Mouse (Mus musculus): ENCODE measurements around the gene Paip2b. TPM values are rescaled to one million over a fixed set of nuclear protein-coding genes. Genes with fewer than 3 reads are reported as not detected.

Paip2b gene
- total and polyA plus RNA-seq, 3 experiments, result 18.4 to 21.0 TPM; not detected in 1

GRCm38 (mm10) chr6:83775638-83776293 lies 55.8 kb downstream of the Paip2b start, which contains the start of gene Tex261 (continued):
- no peak for TF ChIP-seq POLR2AphosphoS5 (IDR thresholded peaks at IDR 0.05; ENCODE audit: borderline replicate concordance, low read depth, low read length)
- peak; percentile 70 for TF ChIP-seq GATA1 (IDR thresholded peaks at IDR 0.05; ENCODE audit: low read depth, low read length)
- peak; percentile 61 for TF ChIP-seq NRF1 (IDR thresholded peaks at IDR 0.05; ENCODE audit: insufficient read depth, low read depth, low read length, poor library complexity, severe bottlenecking)
- peak; percentile 88 for TF ChIP-seq NELFE (IDR thresholded peaks at IDR 0.05; ENCODE audit: low read depth, low read length)
- TF ChIP-seq GABPA (IDR thresholded peaks at IDR 0.05; ENCODE audit: low read depth, low read length), result peak; percentile 60; the same call in 1 of the 2 replicates
- 0 out of 2 replicates have a peak, but pooled peaks have one; percentile 13 for TF ChIP-seq BHLHE40 (IDR thresholded peaks at IDR 0.05; ENCODE audit: borderline replicate concordance, low read depth, low read length)
- peak; percentile 47; the same call in 1 of the 2 replicates for TF ChIP-seq MAX (IDR thresholded peaks at IDR 0.05; ENCODE audit: low read length)
- TF ChIP-seq JUND (IDR thresholded peaks at IDR 0.05; ENCODE audit: low read depth, low read length), result no peak
- peak; percentile 80; the same call in 1 of the 2 replicates for TF ChIP-seq MAZ (IDR thresholded peaks at IDR 0.05; ENCODE audit: low read depth, low read length)
- no peak for TF ChIP-seq ETS1 (IDR thresholded peaks at IDR 0.05; ENCODE audit: low read depth, low read length)
- TF ChIP-seq HCFC1 (IDR thresholded peaks at IDR 0.05; ENCODE audit: low read depth, low read length), result peak; percentile 79
- TF ChIP-seq CHD2 (IDR thresholded peaks at IDR 0.05; ENCODE audit: low read length), result no peak
- TF ChIP-seq ZMIZ1 (IDR thresholded peaks at IDR 0.05; ENCODE audit: low read depth, low read length), result peak; percentile 80

DNA sequence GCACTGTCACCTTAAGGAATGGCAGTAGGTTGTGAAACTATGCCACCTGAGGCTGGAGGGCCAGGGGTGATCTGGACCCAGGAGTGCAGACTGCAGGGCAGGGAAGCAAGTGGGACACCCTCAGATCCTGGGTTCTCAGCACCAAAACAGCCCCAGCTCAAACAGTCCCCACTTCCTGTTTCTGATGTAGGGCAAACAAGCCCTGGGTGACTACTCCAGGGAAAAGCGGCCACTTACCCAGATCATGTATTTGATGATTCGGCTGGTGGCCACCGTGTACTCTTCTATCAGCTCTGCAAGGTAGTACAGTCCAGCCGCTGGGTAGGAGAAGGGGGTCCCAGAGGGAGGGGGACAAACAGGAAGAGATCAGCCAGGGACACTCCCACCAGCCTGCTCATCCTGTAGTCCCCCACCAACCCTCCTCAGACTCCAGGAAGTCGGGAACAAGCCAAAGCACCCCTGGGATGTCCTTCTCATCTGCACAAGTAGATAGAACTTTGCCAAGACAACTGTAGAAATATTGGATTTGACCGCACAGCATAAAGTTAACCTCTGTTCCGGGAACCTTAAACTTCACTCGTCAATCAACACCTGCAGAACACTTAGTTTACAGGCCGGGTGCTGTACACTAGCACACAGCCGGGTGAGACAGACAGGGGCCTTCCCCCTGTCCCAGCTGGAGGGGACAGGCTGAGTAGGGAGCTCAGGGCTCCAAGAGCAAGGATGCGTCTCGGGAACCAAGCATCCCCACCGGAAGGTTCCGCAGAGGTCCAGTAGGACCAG lies 56.6 kb downstream of the Paip2b start:
- Histone ChIP-seq H3K27ac (ENCODE audit: control insufficient read depth, low read depth, low read length) (peak overlapping the region; percentile 56), H3K27me3 (ENCODE audit: control insufficient read depth in 1 of 2, insufficient read depth in 2 of 2, low read length in 2 of 2) (no peaks in the 10 kb centered on the region), H3K9ac (ENCODE audit: control insufficient read depth, low read depth, low read length, poor library complexity, severe bottlenecking) (peak overlapping the region; percentile 98), H3K9me3 (replicated peaks; ENCODE audit: insufficient read depth, low read length) (no peaks in the 10 kb centered on the region), H3K36me3 (ENCODE audit: control insufficient read depth in 1 of 2, insufficient read depth in 2 of 2, low read length in 2 of 2) (peaks cover 2 to 5% of the 10 kb centered on the region in 2 experiments; a peak in 2 of 4 replicates), H3K4me1 (ENCODE audit: control insufficient read depth in 1 of 2, insufficient read depth in 2 of 2, low read length in 2 of 2) (peaks cover 2 to 10% of the 10 kb centered on the region in 2 experiments; a peak in 2 of 4 replicates), H3K4me3 (ENCODE audit: control insufficient read depth in 1 of 2, insufficient read depth in 1 of 2, low read depth in 2 of 2, low read length in 2 of 2) (peak overlapping the region; percentile 88 to 100), H3K79me2 (ENCODE audit: control insufficient read depth, insufficient read depth, low read length, poor library complexity) (peaks cover 20% of the 10 kb centered on the region)
- DNase-seq (ENCODE audit: low read depth, low spot score), result peak; percentile 75
- TF ChIP-seq SIN3A (IDR thresholded peaks at IDR 0.05; ENCODE audit: low read length) (peak; percentile 65), MXI1 (IDR thresholded peaks at IDR 0.05; ENCODE audit: low read depth, low read length) (peak; percentile 36; the same call in 1 of the 2 replicates), MEF2A (IDR thresholded peaks at IDR 0.05; ENCODE audit: extremely low read depth, insufficient replicate concordance, low read depth, low read length, poor library complexity, severe bottlenecking) (no peak), ZC3H11A (IDR thresholded peaks at IDR 0.05; ENCODE audit: low read depth, low read length) (no peak), TBP (IDR thresholded peaks at IDR 0.05; ENCODE audit: low read depth, low read length) (peak; percentile 58; the same call in 1 of the 2 replicates), SMC3 (IDR thresholded peaks at IDR 0.05; ENCODE audit: low read depth, low read length) (no peak), ELF1 (IDR thresholded peaks at IDR 0.05; ENCODE audit: low read depth, low read length) (peak; percentile 43; the same call in 1 of the 2 replicates), EP300 (IDR thresholded peaks at IDR 0.05; ENCODE audit: low read depth in 1 of 2, low read length in 2 of 2) (no peak)

All from MEL (cell line).